Comparison of ENCODE assay signal across 8 mouse cellular contexts in genomic region chr5:110094847-110095213, GRCm38 (mm10). TPM values are rescaled to one million over a fixed set of nuclear protein-coding genes. Genes with fewer than 3 reads are reported as not detected.
DNase-seq lines count a peak whose midpoint lies in the region; ATAC-seq and TF ChIP-seq lines count a peak whose summit lies in the region.

No protein-coding gene starts in this region.

- H3K27ac ChIP-seq in lung, embryonic 15.5 days = peak overlapping the region; percentile 73
- no peak overlapping the region for H3K27ac ChIP-seq in limb, embryonic 13.5 days
- H3K27ac ChIP-seq in small intestine, adult 2 months (ENCODE audit: insufficient read depth, low read depth, low read length) = peak overlapping the region; percentile 47

- H3K4me1 ChIP-seq in lung, embryonic 15.5 days = peaks cover 17% of the 10 kb centered on the region
- peaks cover 5% of the 10 kb centered on the region; the same call in 1 of the 2 replicates for H3K4me1 ChIP-seq in limb, embryonic 13.5 days
- peaks cover 1% of the 10 kb centered on the region; the same call in 1 of the 2 replicates for H3K4me1 ChIP-seq in small intestine, adult 2 months (ENCODE audit: control insufficient read depth, insufficient read depth, insufficient read length, low read length)

- TF ChIP-seq POLR2A in small intestine, adult 2 months (IDR thresholded peaks at IDR 0.05; ENCODE audit: low read depth, low read length) = no peak

- no peak for ATAC-seq in lung, embryonic 15.5 days (ENCODE audit: borderline replicate concordance, extremely low read depth, low FRiP score, low TSS enrichment)
- 0 out of 2 replicates have a peak, but pooled peaks have one; percentile 13 for ATAC-seq in erythroblast, adult 5-6 weeks (replicated peaks; ENCODE audit: low FRiP score, poor library complexity, severe bottlenecking)
- 0 out of 2 replicates have a peak, but pooled peaks have one; percentile 0 for ATAC-seq in limb, embryonic 13.5 days (ENCODE audit: low FRiP score, low read depth)

- H3K36me3 ChIP-seq in lung, embryonic 15.5 days = no peaks in the 10 kb centered on the region
- H3K36me3 ChIP-seq in limb, embryonic 13.5 days = no peaks in the 10 kb centered on the region
- no peaks in the 10 kb centered on the region for H3K36me3 ChIP-seq in small intestine, adult 2 months (ENCODE audit: control insufficient read depth, insufficient read depth, low read length)

- peak overlapping the region; percentile 54 for H3K4me3 ChIP-seq in lung, embryonic 15.5 days
- peak overlapping the region; percentile 50 for H3K4me3 ChIP-seq in limb, embryonic 13.5 days
- peak overlapping the region; percentile 65 for H3K4me3 ChIP-seq in small intestine, adult 2 months (ENCODE audit: low read depth, low read length)

- DNase-seq in lung, postnatal 10 days = no peak
- no peak for DNase-seq in layer of hippocampus, postnatal 14 days (ENCODE audit: low spot score in 2 of 2)
- no peak for DNase-seq in thymus, postnatal 0 days (ENCODE audit: low spot score)
- DNase-seq in cerebellum, adult 8-10 months = no peak

- peak overlapping the region; percentile 47 for H3K9ac ChIP-seq in lung, embryonic 15.5 days
- H3K9ac ChIP-seq in limb, embryonic 13.5 days = peak overlapping the region; percentile 35

- WGBS in lung, embryonic 15.5 days = 4% methylated on average over 4 of the region's 4 CpGs
- WGBS in limb, embryonic 13.5 days = 14% methylated on average over 4 of the region's 4 CpGs
- WGBS in small intestine, adult 2 months = 0% methylated on average over 4 of the region's 4 CpGs

- H3K27me3 ChIP-seq in lung, embryonic 15.5 days = no peaks in the 10 kb centered on the region
- no peaks in the 10 kb centered on the region for H3K27me3 ChIP-seq in limb, embryonic 13.5 days
- H3K27me3 ChIP-seq in small intestine, adult 2 months (ENCODE audit: control insufficient read depth, insufficient read depth, low read length) = no peaks in the 10 kb centered on the region

- TF ChIP-seq CTCF in small intestine, adult 2 months (IDR thresholded peaks at IDR 0.05; ENCODE audit: extremely low read depth, insufficient read length, insufficient replicate concordance, low read depth, low read length) = no peak

- H3K9me3 ChIP-seq in lung, embryonic 15.5 days = no peaks in the 10 kb centered on the region
- no peaks in the 10 kb centered on the region for H3K9me3 ChIP-seq in limb, embryonic 13.5 days

- peak overlapping the region; percentile 87 for H3K4me2 ChIP-seq in lung, embryonic 15.5 days
- peak overlapping the region; percentile 74 for H3K4me2 ChIP-seq in limb, embryonic 13.5 days (replicated peaks)

RNA-seq across cellular contexts. Expression of gene Gm35315, which starts 0.6 kb away (rescaled TPM):
- 2.3 and 2.5 TPM in 2 replicates for polyA plus RNA-seq in lung, embryonic 15.5 days (2015; fragmentation: Nextera tagmentation; extraction: Ambion mirVana)
- not detected in 2 replicates for total RNA-seq in erythroblast, adult 5-6 weeks (2015; ENCODE audit: low replicate concordance)
- total RNA-seq in erythroblast, adult 5-6 weeks (2017; ENCODE audit: low replicate concordance) = 0.17 and 1.4 TPM in 2 replicates
- polyA plus RNA-seq in limb, embryonic 13.5 days (2015; fragmentation: Nextera tagmentation; extraction: Ambion mirVana) = 1.0 and 1.1 TPM in 2 replicates
- 0.05 TPM in 1 of 2 replicates, not detected in the other for polyA plus RNA-seq in small intestine, adult 2 months (2012; rRNA removed)
- under 1 TPM; 0.48 to 0.62 TPM for total RNA-seq in layer of hippocampus, postnatal 14 days (2021)
- polyA plus RNA-seq in thymus, postnatal 0 days (2015; fragmentation: Nextera tagmentation; extraction: Ambion mirVana) = 2.3 and 2.8 TPM in 2 replicates

RNA-seq across cellular contexts. Expression of gene Plcxd1, which starts 4.9 kb away (rescaled TPM):
- polyA plus RNA-seq in lung, embryonic 15.5 days (2015; fragmentation: Nextera tagmentation; extraction: Ambion mirVana) = 3.5 and 4.2 TPM in 2 replicates
- total RNA-seq in erythroblast, adult 5-6 weeks (2015; ENCODE audit: low replicate concordance) = not detected in 2 replicates
- not detected in 2 replicates for total RNA-seq in erythroblast, adult 5-6 weeks (2017; ENCODE audit: low replicate concordance)
- polyA plus RNA-seq in limb, embryonic 13.5 days (2015; fragmentation: Nextera tagmentation; extraction: Ambion mirVana) = 1.6 and 1.9 TPM in 2 replicates
- 0.28 and 0.86 TPM in 2 replicates for polyA plus RNA-seq in small intestine, adult 2 months (2012; rRNA removed)
- total RNA-seq in layer of hippocampus, postnatal 14 days (2021) = 1 to 10 TPM; 2.8 to 3.7 TPM
- polyA plus RNA-seq in thymus, postnatal 0 days (2015; fragmentation: Nextera tagmentation; extraction: Ambion mirVana) = 3.3 and 3.5 TPM in 2 replicates

RNA-seq across cellular contexts. Expression of gene Gtpbp6, which starts 13.2 kb away (rescaled TPM):
- polyA plus RNA-seq in lung, embryonic 15.5 days (2015; fragmentation: Nextera tagmentation; extraction: Ambion mirVana) = 37.5 and 37.6 TPM in 2 replicates
- 1.5 TPM in 1 of 2 replicates, not detected in the other for total RNA-seq in erythroblast, adult 5-6 weeks (2015; ENCODE audit: low replicate concordance)
- 2.1 and 2.2 TPM in 2 replicates for total RNA-seq in erythroblast, adult 5-6 weeks (2017; ENCODE audit: low replicate concordance)
- 33.6 and 33.7 TPM in 2 replicates for polyA plus RNA-seq in limb, embryonic 13.5 days (2015; fragmentation: Nextera tagmentation; extraction: Ambion mirVana)
- 53.2 and 101 TPM in 2 replicates for polyA plus RNA-seq in small intestine, adult 2 months (2012; rRNA removed)
- total RNA-seq in layer of hippocampus, postnatal 14 days (2021) = 10 to 100 TPM; 76.3 to 84.0 TPM
- polyA plus RNA-seq in thymus, postnatal 0 days (2015; fragmentation: Nextera tagmentation; extraction: Ambion mirVana) = 32.0 and 36.8 TPM in 2 replicates

RNA-seq across cellular contexts. Expression of gene Zfp605, which starts 15.1 kb away (rescaled TPM):
- polyA plus RNA-seq in lung, embryonic 15.5 days (2015; fragmentation: Nextera tagmentation; extraction: Ambion mirVana) = 4.3 and 5.8 TPM in 2 replicates
- total RNA-seq in erythroblast, adult 5-6 weeks (2015; ENCODE audit: low replicate concordance) = 1.5 and 4.0 TPM in 2 replicates
- total RNA-seq in erythroblast, adult 5-6 weeks (2017; ENCODE audit: low replicate concordance) = 1.1 and 1.5 TPM in 2 replicates
- polyA plus RNA-seq in limb, embryonic 13.5 days (2015; fragmentation: Nextera tagmentation; extraction: Ambion mirVana) = 5.3 and 5.7 TPM in 2 replicates
- polyA plus RNA-seq in small intestine, adult 2 months (2012; rRNA removed) = 0.04 and 0.10 TPM in 2 replicates
- 10 to 100 TPM; 15.5 to 16.5 TPM for total RNA-seq in layer of hippocampus, postnatal 14 days (2021)
- 4.9 and 5.8 TPM in 2 replicates for polyA plus RNA-seq in thymus, postnatal 0 days (2015; fragmentation: Nextera tagmentation; extraction: Ambion mirVana)

RNA-seq across cellular contexts. Expression of gene Gm17655, which starts 22.5 kb away (rescaled TPM):
- 2.6 and 2.9 TPM in 2 replicates for polyA plus RNA-seq in lung, embryonic 15.5 days (2015; fragmentation: Nextera tagmentation; extraction: Ambion mirVana)
- 8.6 TPM in 1 of 2 replicates, not detected in the other for total RNA-seq in erythroblast, adult 5-6 weeks (2015; ENCODE audit: low replicate concordance)
- total RNA-seq in erythroblast, adult 5-6 weeks (2017; ENCODE audit: low replicate concordance) = 2.0 and 6.8 TPM in 2 replicates
- 3.7 and 5.1 TPM in 2 replicates for polyA plus RNA-seq in limb, embryonic 13.5 days (2015; fragmentation: Nextera tagmentation; extraction: Ambion mirVana)
- not detected in 2 replicates for polyA plus RNA-seq in small intestine, adult 2 months (2012; rRNA removed)
- 1 to 10 TPM; 6.3 to 7.8 TPM for total RNA-seq in layer of hippocampus, postnatal 14 days (2021)
- polyA plus RNA-seq in thymus, postnatal 0 days (2015; fragmentation: Nextera tagmentation; extraction: Ambion mirVana) = 4.6 and 5.2 TPM in 2 replicates
